Mouse (Mus musculus) frontal cortex, postnatal 25 days (tissue): ENCODE data around the gene Map4k2.

Experiments used
- DNase-seq, 2 experiments: peaks; one replicate each; pipeline ENCODE4 v3.0.0; 2022; ENCODE audit warnings: low spot score in 2 of 2

Gene Map4k2

GRCm38 (mm10) chr19:6315573-6315972 is 25.4 kb upstream of the Map4k2 start:
- no peak for DNase-seq

GRCm38 (mm10) chr19:6318145-6318544 is 22.8 kb upstream of the Map4k2 start:
- DNase-seq = no peak

GRCm38 (mm10) chr19:6321358-6321757 is 19.6 kb upstream of the Map4k2 start:
- DNase-seq = no peak

- DNase-seq = no peak
Measured at GRCm38 (mm10) chr19:6321786-6322621, 18.9 kb upstream of the Map4k2 start.

- no peak for DNase-seq
Measured at GRCm38 (mm10) chr19:6324751-6325150, 16.2 kb upstream of the Map4k2 start.

- DNase-seq = no peak
Measured at GRCm38 (mm10) chr19:6331178-6331577, 9.8 kb upstream of the Map4k2 start.

GRCm38 (mm10) chr19:6331719-6332516 is 9.0 kb upstream of the Map4k2 start:
- no peak for DNase-seq

- no peak for DNase-seq
Measured at GRCm38 (mm10) chr19:6333761-6334595, 7.0 kb upstream of the Map4k2 start.

- DNase-seq = peak; percentile 89 to 91
Measured at GRCm38 (mm10) chr19:6334673-6335457, 6.1 kb upstream of the Map4k2 start, which contains the start of gene Men1. Men1 (plus strand) TSS chr19:6334979.

GRCm38 (mm10) chr19:6335458-6335827 is 5.5 kb upstream of the Map4k2 start:
- no peak for DNase-seq

- no peak for DNase-seq
Measured at GRCm38 (mm10) chr19:6336920-6337319, 4.0 kb upstream of the Map4k2 start.

- DNase-seq = no peak
Measured at GRCm38 (mm10) chr19:6338171-6338570, 2.8 kb upstream of the Map4k2 start.

- DNase-seq = no peak
Measured at GRCm38 (mm10) chr19:6338716-6339115, 2.2 kb upstream of the Map4k2 start.

- DNase-seq = no peak
Measured at GRCm38 (mm10) chr19:6339191-6339590, 1.7 kb upstream of the Map4k2 start.

- DNase-seq = no peak
Measured at GRCm38 (mm10) chr19:6339890-6340504, 938 bp upstream of the Map4k2 start.

GRCm38 (mm10) chr19:6341453-6342077 is 630 bp downstream of the Map4k2 start:
- no peak for DNase-seq

GRCm38 (mm10) chr19:6342276-6342933 is 1.5 kb downstream of the Map4k2 start:
- DNase-seq = no peak

GRCm38 (mm10) chr19:6343066-6343925 is 2.4 kb downstream of the Map4k2 start:
- DNase-seq = no peak

GRCm38 (mm10) chr19:6343996-6344395 is 3.1 kb downstream of the Map4k2 start:
- no peak for DNase-seq
